Mouse (Mus musculus) embryonic facial prominence, embryonic 12.5 days (tissue): Measurements from ENCODE around the gene Coro1a. TPM values are rescaled to one million over a fixed set of nuclear protein-coding genes. Genes with fewer than 3 reads are reported as not detected.
"Not testable (repeated sequence)": the region's sequence is repeated elsewhere in the genome, so short reads cannot be mapped to it uniquely, and the experiment has no call there.

Experiments
- ATAC-seq: fragments of 200-750 bp; cut with Nextera tagmentation; 2 replicates; pipeline ENCODE4 v1.8.0; 2017; ENCODE audit not compliant: insufficient number of reproducible peaks, insufficient read depth, low FRiP score, low TSS enrichment
- H3K27ac ChIP-seq: fragments of 300-500 bp; sonication (generic); 2 replicates; pipeline ENCODE4 v1.5.1; 2016; ENCODE audit warnings: mild to moderate bottlenecking
- H3K27me3 ChIP-seq: fragments of 300-500 bp; sonication (generic); 2 replicates; pipeline ENCODE4 v1.6.1; 2016; ENCODE audit warnings: mild to moderate bottlenecking, moderate library complexity
- H3K36me3 ChIP-seq: fragments of 300-500 bp; sonication (generic); 2 replicates; pipeline ENCODE4 v1.6.1; 2016; ENCODE audit warnings: mild to moderate bottlenecking
- H3K4me1 ChIP-seq: fragments of 300-500 bp; sonication (generic); 2 replicates; pipeline ENCODE4 v1.6.1; 2016
- H3K4me2 ChIP-seq: fragments of 300-500 bp; sonication (generic); replicated peaks from 2 replicates; pipeline ENCODE4 v1.6.1; 2016; ENCODE audit warnings: mild to moderate bottlenecking, moderate library complexity
- H3K4me3 ChIP-seq: fragments of 300-500 bp; sonication (generic); 2 replicates; pipeline ENCODE4 v1.5.1; 2016; ENCODE audit warnings: mild to moderate bottlenecking
- H3K9ac ChIP-seq: fragments of 300-500 bp; sonication (generic); 2 replicates; pipeline ENCODE4 v1.6.1; 2016; ENCODE audit warnings: mild to moderate bottlenecking, moderate library complexity
- H3K9me3 ChIP-seq: fragments of 300-500 bp; sonication (generic); 2 replicates; pipeline ENCODE4 v1.6.1; 2016; ENCODE audit warnings: mild to moderate bottlenecking, moderate library complexity
- WGBS: fragments of 180-500 bp; shearing (Covaris S2); methylation state at CpG from one replicate; pipeline ENCODE4 v1.1.7; 2016; 5-methylcytosine and 5-hydroxymethylcytosine counted together
- polyA plus RNA-seq: library from polyadenylated mRNA; unstranded; fragments of >200 nt; fragmentation: Nextera tagmentation; extraction: Ambion mirVana; gene quantifications from 2 replicates; pipeline ENCODE4 v1.2.1, GENCODE M21; 2016

Gene Coro1a
- polyA plus RNA-seq, 1 experiment from 2014 or later: 37.8 TPM

- Histone ChIP-seq H3K4me2 (no peak overlapping the region), H3K27ac (no peak overlapping the region), H3K9me3 (no peaks in the 10 kb centered on the region), H3K27me3 (no peaks in the 10 kb centered on the region), H3K9ac (no peak overlapping the region), H3K4me3 (no peak overlapping the region), H3K36me3 (no peaks in the 10 kb centered on the region), H3K4me1 (no peaks in the 10 kb centered on the region; the same call in 1 of the 2 replicates)
- WGBS: 77% methylated on average over 8 of the region's 8 CpGs
- ATAC-seq: no peak
Measured at GRCm38 (mm10) chr7:126736122-126736521, 28.5 kb upstream of the Coro1a start.

- ATAC-seq, H3K4me2 ChIP-seq, H3K36me3 ChIP-seq, H3K27me3 ChIP-seq, H3K4me3 ChIP-seq, H3K9me3 ChIP-seq, H3K9ac ChIP-seq, H3K4me1 ChIP-seq, H3K27ac ChIP-seq: not testable (repeated sequence)
- WGBS: 79% methylated on average over 4 of the region's 4 CpGs
Measured at GRCm38 (mm10) chr7:126730256-126730789, 22.7 kb upstream of the Coro1a start.

- no peaks in the 10 kb centered on the region for H3K27me3 ChIP-seq
- H3K4me3 ChIP-seq: no peak overlapping the region
- no peak overlapping the region for H3K4me2 ChIP-seq
- 81% methylated on average over 5 of the region's 5 CpGs for WGBS
- H3K4me1 ChIP-seq: no peaks in the 10 kb centered on the region
- H3K27ac ChIP-seq: no peak overlapping the region
- H3K9me3 ChIP-seq: no peaks in the 10 kb centered on the region
- ATAC-seq: no peak
- no peaks in the 10 kb centered on the region for H3K36me3 ChIP-seq
- H3K9ac ChIP-seq: no peak overlapping the region
Measured at GRCm38 (mm10) chr7:126725667-126726066, 18.1 kb upstream of the Coro1a start.

- Histone ChIP-seq H3K4me2 (no peak overlapping the region), H3K27ac (no peak overlapping the region), H3K9ac (no peak overlapping the region), H3K4me1 (no peaks in the 10 kb centered on the region), H3K4me3 (no peak overlapping the region), H3K27me3 (no peaks in the 10 kb centered on the region), H3K9me3 (no peaks in the 10 kb centered on the region), H3K36me3 (no peaks in the 10 kb centered on the region)
- 72% methylated on average over 3 of the region's 3 CpGs for WGBS
- ATAC-seq: no peak
Measured at GRCm38 (mm10) chr7:126725077-126725476, 17.5 kb upstream of the Coro1a start.

GRCm38 (mm10) chr7:126721635-126722034 lies 14.0 kb upstream of the Coro1a start:
- Histone ChIP-seq H3K36me3 (no peaks in the 10 kb centered on the region), H3K9ac (no peak overlapping the region), H3K9me3 (no peaks in the 10 kb centered on the region), H3K4me2 (no peak overlapping the region), H3K4me1 (no peaks in the 10 kb centered on the region), H3K27me3 (no peaks in the 10 kb centered on the region), H3K27ac (no peak overlapping the region), H3K4me3 (no peak overlapping the region)
- 88% methylated on average over 13 of the region's 13 CpGs for WGBS
- no peak for ATAC-seq

- H3K4me1 ChIP-seq: no peaks in the 10 kb centered on the region
- H3K36me3 ChIP-seq: no peaks in the 10 kb centered on the region
- no peak overlapping the region for H3K27ac ChIP-seq
- ATAC-seq: no peak
- no peaks in the 10 kb centered on the region for H3K27me3 ChIP-seq
- no peak overlapping the region for H3K4me2 ChIP-seq
- H3K9me3 ChIP-seq: no peaks in the 10 kb centered on the region
- H3K9ac ChIP-seq: no peak overlapping the region
- 95% methylated on average over 5 of the region's 5 CpGs for WGBS
- H3K4me3 ChIP-seq: no peak overlapping the region
Measured at GRCm38 (mm10) chr7:126718787-126719337, 11.3 kb upstream of the Coro1a start.

GRCm38 (mm10) chr7:126717566-126717965 lies 10.0 kb upstream of the Coro1a start:
- Histone ChIP-seq H3K36me3 (no peaks in the 10 kb centered on the region), H3K27me3 (no peaks in the 10 kb centered on the region), H3K9ac (no peak overlapping the region), H3K4me2 (no peak overlapping the region), H3K4me1 (no peaks in the 10 kb centered on the region), H3K9me3 (no peaks in the 10 kb centered on the region), H3K4me3 (no peak overlapping the region), H3K27ac (no peak overlapping the region)
- no peak for ATAC-seq
- WGBS: 93% methylated on average over 3 of the region's 3 CpGs

- no peaks in the 10 kb centered on the region for H3K9me3 ChIP-seq
- no peak overlapping the region for H3K27ac ChIP-seq
- no peak overlapping the region for H3K4me3 ChIP-seq
- no peaks in the 10 kb centered on the region for H3K27me3 ChIP-seq
- no peak overlapping the region for H3K4me2 ChIP-seq
- no peak overlapping the region for H3K9ac ChIP-seq
- no peaks in the 10 kb centered on the region for H3K36me3 ChIP-seq
- whole genome bisulfite sequencing: 77% methylated on average over 4 of the region's 4 CpGs
- H3K4me1 ChIP-seq: no peaks in the 10 kb centered on the region
- ATAC-seq: no peak
Measured at GRCm38 (mm10) chr7:126715679-126716078, 8.1 kb upstream of the Coro1a start.

- no peak overlapping the region for H3K4me3 ChIP-seq
- 89% methylated on average over 3 of the region's 3 CpGs for WGBS
Measured at GRCm38 (mm10) chr7:126711910-126712309, 4.3 kb upstream of the Coro1a start.

GRCm38 (mm10) chr7:126710266-126710665 lies 2.7 kb upstream of the Coro1a start:
- WGBS: 71% methylated on average over 4 of the region's 4 CpGs
- ATAC-seq: no peak
- no peaks in the 10 kb centered on the region for H3K4me1 ChIP-seq
- no peak overlapping the region for H3K9ac ChIP-seq
- no peak overlapping the region for H3K4me3 ChIP-seq
- no peaks in the 10 kb centered on the region for H3K36me3 ChIP-seq
- H3K27ac ChIP-seq: no peak overlapping the region
- H3K4me2 ChIP-seq: no peak overlapping the region
- H3K9me3 ChIP-seq: peaks cover 5% of the 10 kb centered on the region; the same call in 1 of the 2 replicates
- H3K27me3 ChIP-seq: peaks cover 16% of the 10 kb centered on the region

More at GRCm38 (mm10) chr7:126711910-126712309, 4.3 kb upstream of the Coro1a start:
- H3K27ac ChIP-seq: no peak overlapping the region
- peaks cover 4% of the 10 kb centered on the region; the same call in 1 of the 2 replicates for H3K27me3 ChIP-seq
- H3K9me3 ChIP-seq: peaks cover 5% of the 10 kb centered on the region; the same call in 1 of the 2 replicates
- H3K9ac ChIP-seq: no peak overlapping the region
- H3K4me1 ChIP-seq: no peaks in the 10 kb centered on the region
- H3K36me3 ChIP-seq: no peaks in the 10 kb centered on the region
- ATAC-seq: no peak
- no peak overlapping the region for H3K4me2 ChIP-seq

- 84% methylated on average over 10 of the region's 10 CpGs for WGBS
- H3K27me3 ChIP-seq: peaks cover 25% of the 10 kb centered on the region
- H3K27ac ChIP-seq: no peak overlapping the region
- ATAC-seq: no peak
- H3K4me2 ChIP-seq: no peak overlapping the region
- H3K9me3 ChIP-seq: peaks cover 5% of the 10 kb centered on the region; the same call in 1 of the 2 replicates
- H3K36me3 ChIP-seq: no peaks in the 10 kb centered on the region
- H3K4me1 ChIP-seq: peaks cover 12% of the 10 kb centered on the region
- no peak overlapping the region for H3K9ac ChIP-seq
- no peak overlapping the region for H3K4me3 ChIP-seq
Measured at GRCm38 (mm10) chr7:126708175-126708952, 777 bp upstream of the Coro1a start.
